Mouse (Mus musculus) ES-E14 (cell line): ENCODE results near the gene Slc48a1. TPM values are rescaled to one million over a fixed set of nuclear protein-coding genes. Genes with fewer than 3 reads are reported as not detected.

Experiments used
- DNase-seq: peaks from one replicate; pipeline ENCODE4 v3.0.0-alpha.2; 2013; ENCODE audit warnings: low read depth, low spot score
- H3K27ac ChIP-seq: 2 replicates; pipeline ENCODE4 v1.5.1; 2012; ENCODE audit warnings: low read depth, mild to moderate bottlenecking, low read length, moderate library complexity, mixed read lengths; ENCODE audit not compliant: poor library complexity, insufficient read depth, severe bottlenecking
- H3K36me3 ChIP-seq: 2 replicates; pipeline ENCODE4 v1.6.1; 2012; ENCODE audit warnings: mild to moderate bottlenecking, low read length, moderate library complexity, mixed read lengths; ENCODE audit not compliant: control insufficient read depth, poor library complexity, insufficient read depth, severe bottlenecking
- H3K4me1 ChIP-seq, 2 experiments: fragments of 150-350 bp in 1 of 2; sonication (generic) in 1 of 2; 2 replicates each; pipeline ENCODE4 v1.6.1; 2012; ENCODE audit warnings: low read length in 2 of 2, mild to moderate bottlenecking in 1 of 2, mixed read lengths in 1 of 2; ENCODE audit not compliant: control insufficient read depth in 2 of 2, insufficient read depth in 2 of 2, poor library complexity in 1 of 2
- H3K4me3 ChIP-seq, 2 experiments: fragments of 150-350 bp in 1 of 2; sonication (generic) in 1 of 2; 2 replicates each; pipeline ENCODE4 v1.5.1; 2012; ENCODE audit warnings: low read length in 2 of 2, low read depth in 1 of 2, mild to moderate bottlenecking in 1 of 2, mixed read lengths in 1 of 2; ENCODE audit not compliant: insufficient read depth in 1 of 2, poor library complexity in 1 of 2, severe bottlenecking in 1 of 2
- H3K9ac ChIP-seq: 2 replicates; pipeline ENCODE4 v1.6.1; 2012; ENCODE audit warnings: low read depth, mild to moderate bottlenecking, low read length, mixed read lengths; ENCODE audit not compliant: poor library complexity, insufficient read depth, severe bottlenecking
- H3K9me3 ChIP-seq: fragments of 150-350 bp; sonication (generic); 2 replicates; pipeline ENCODE4 v1.6.1; 2012; ENCODE audit warnings: low read depth, mild to moderate bottlenecking, low read length; ENCODE audit not compliant: control insufficient read depth, insufficient read depth
- CHD2 ChIP-seq: IDR thresholded peaks from 2 replicates; pipeline ENCODE4 v1.6.1; 2014; ENCODE audit warnings: mild to moderate bottlenecking, low read depth, low read length, inconsistent platforms
- HCFC1 ChIP-seq: IDR thresholded peaks from 2 replicates; pipeline ENCODE4 v1.6.1; 2012; ENCODE audit warnings: low read length, inconsistent platforms, borderline replicate concordance; ENCODE audit not compliant: insufficient read depth
- MAFK ChIP-seq: IDR thresholded peaks from 2 replicates; pipeline ENCODE4 v1.6.1; 2014; ENCODE audit warnings: mild to moderate bottlenecking, low read depth, low read length, inconsistent platforms; ENCODE audit not compliant: insufficient read depth
- ZC3H11A ChIP-seq: IDR thresholded peaks from 2 replicates; pipeline ENCODE4 v1.6.1; 2012; ENCODE audit warnings: low read depth, mild to moderate bottlenecking, inconsistent platforms, low read length, borderline replicate concordance
- ZNF384 ChIP-seq: IDR thresholded peaks from 2 replicates; pipeline ENCODE4 v1.6.1; 2012; ENCODE audit warnings: low read depth, low read length, inconsistent platforms
- in situ Hi-C, 2 experiments: fragments of 600-800 bp; cut with MboI; formaldehyde crosslinking; loops; one replicate each; pipeline ENCODE4 v1.15.1; 2025; ENCODE audit warnings: low sequenced_read_pairs in 2 of 2, inconsistent platforms in 1 of 2; ENCODE audit not compliant: unreplicated experiment in 2 of 2
- total RNA-seq: library from RNA; depleted of rRNA; stranded (reverse); fragments of 300-350 nt; gene quantifications from 2 replicates; pipeline ENCODE4 v1.2.3, GENCODE M21; 2012

The Slc48a1 gene
- total RNA-seq, 1 experiment: 18.6 TPM

GRCm38 (mm10) chr15:97816199-97816994 is 38.1 kb downstream of the Slc48a1 start:
- Histone ChIP-seq H3K27ac (no peak overlapping the region), H3K4me3 (no peak overlapping the region), H3K9ac (no peak overlapping the region), H3K9me3 (no peaks in the 10 kb centered on the region), H3K36me3 (no peaks in the 10 kb centered on the region), H3K4me1 (peaks cover 0 to 9% of the 10 kb centered on the region in 2 experiments; a peak in 1 of 4 replicates)
- no peak for DNase-seq
- in situ Hi-C loops: no loop called here
- TF ChIP-seq HCFC1 (no peak), ZNF384 (no peak), CHD2 (no peak), MAFK (no peak)

DNA sequence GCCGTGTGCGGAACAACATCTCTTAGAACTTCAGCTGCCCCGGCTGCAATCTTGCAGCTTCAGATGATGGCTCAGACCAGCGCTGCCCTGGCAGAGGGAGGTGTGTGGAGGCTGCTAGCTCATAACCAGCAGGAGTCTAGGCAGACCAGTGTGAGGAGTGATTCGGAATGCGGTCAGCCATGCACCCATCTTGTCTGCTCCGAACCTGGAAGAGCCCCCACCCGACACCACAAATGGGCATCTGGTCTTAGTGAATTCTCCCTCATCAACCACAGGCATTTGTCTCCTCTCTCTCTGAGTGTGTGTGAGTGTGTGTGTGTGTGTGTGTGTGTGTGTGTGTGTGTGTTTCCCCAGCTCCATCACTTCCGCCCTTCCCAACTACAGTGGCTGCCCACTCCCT is 41.6 kb downstream of the Slc48a1 start:
- H3K9me3 ChIP-seq: no peaks in the 10 kb centered on the region

DNA sequence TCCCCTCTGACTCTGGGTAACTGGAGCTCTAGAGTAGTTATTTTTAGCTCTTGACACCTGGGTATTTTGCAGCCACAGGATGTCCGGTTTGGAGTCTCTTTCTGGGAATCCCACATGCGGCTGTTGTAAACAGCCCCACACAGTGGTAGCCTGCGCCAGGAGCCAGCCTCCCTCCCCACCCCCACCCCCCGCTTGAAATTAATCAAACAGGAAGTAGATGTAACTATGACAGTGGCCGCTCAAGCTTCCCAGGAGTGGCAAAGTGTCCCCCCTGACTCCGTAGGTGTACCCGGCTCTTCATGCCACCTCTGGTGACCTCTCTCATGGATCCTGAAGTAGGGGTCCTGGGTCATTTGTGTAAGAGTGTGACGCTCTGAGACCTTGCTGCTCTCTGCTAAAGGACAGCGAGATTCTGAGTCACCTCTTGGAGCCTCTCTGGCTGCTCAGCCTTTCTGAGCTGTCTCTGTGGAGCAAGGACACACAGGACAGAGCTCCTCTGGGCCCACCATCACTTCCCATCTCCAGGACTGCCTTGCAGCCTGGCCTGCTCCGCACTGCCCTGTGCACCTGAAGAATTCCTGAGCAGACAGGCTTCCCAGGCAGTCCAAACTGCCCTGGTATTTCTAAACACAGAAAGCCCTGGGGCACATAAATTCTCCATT is 43.1 kb downstream of the Slc48a1 start:
- Histone ChIP-seq H3K4me1 (peaks cover 0 to 8% of the 10 kb centered on the region in 2 experiments; a peak in 1 of 4 replicates), H3K36me3 (no peaks in the 10 kb centered on the region), H3K4me3 (no peak overlapping the region), H3K27ac (no peak overlapping the region), H3K9ac (no peak overlapping the region), H3K9me3 (no peaks in the 10 kb centered on the region)
- no peak for TF ChIP-seq ZNF384
- TF ChIP-seq ZC3H11A: no peak
- TF ChIP-seq CHD2: no peak
- no peak for TF ChIP-seq HCFC1
- no peak for DNase-seq
- in situ Hi-C loops: no loop called here

More for the DNA sequence above, 41.6 kb downstream of the Slc48a1 start:
- no peak for TF ChIP-seq ZC3H11A
- TF ChIP-seq CHD2: no peak
- TF ChIP-seq MAFK: no peak
- no peak for TF ChIP-seq HCFC1
- no peaks in the 10 kb centered on the region for H3K36me3 ChIP-seq
- H3K9ac ChIP-seq: no peak overlapping the region
- peaks cover 0 to 7% of the 10 kb centered on the region in 2 experiments; a peak in 1 of 4 replicates for H3K4me1 ChIP-seq
- no peak overlapping the region for H3K27ac ChIP-seq
- no peak for DNase-seq
- H3K4me3 ChIP-seq: no peak overlapping the region
- in situ Hi-C loops: no loop called here

GRCm38 (mm10) chr15:97821983-97822363 is 43.7 kb downstream of the Slc48a1 start:
- Histone ChIP-seq H3K27ac (no peak overlapping the region), H3K9me3 (no peaks in the 10 kb centered on the region), H3K4me1 (peaks cover 0 to 8% of the 10 kb centered on the region in 2 experiments; a peak in 1 of 4 replicates), H3K9ac (no peak overlapping the region), H3K4me3 (no peak overlapping the region), H3K36me3 (no peaks in the 10 kb centered on the region)
- in situ Hi-C loops: no loop called here
- no peak for TF ChIP-seq ZC3H11A
- no peak for TF ChIP-seq ZNF384
- no peak for TF ChIP-seq HCFC1
- no peak for TF ChIP-seq MAFK
- TF ChIP-seq CHD2: no peak
- DNase-seq: no peak
